Mouse (Mus musculus): Measurements from ENCODE around the gene Fhad1.

Gene Fhad1

GRCm38 (mm10) chr4:141976163-141976562 is 38.7 kb downstream of the Fhad1 start:
- DNase-seq: no peak

GRCm38 (mm10) chr4:141964575-141964974 is 50.3 kb downstream of the Fhad1 start:
- DNase-seq: no peak

- no peak for DNase-seq
Measured at GRCm38 (mm10) chr4:141963907-141964306, 51.0 kb downstream of the Fhad1 start.

- DNase-seq: no peak
Measured at GRCm38 (mm10) chr4:141962811-141963685, 51.8 kb downstream of the Fhad1 start.

GRCm38 (mm10) chr4:141960037-141960436 is 54.8 kb downstream of the Fhad1 start:
- DNase-seq: no peak

- no peak for DNase-seq
Measured at GRCm38 (mm10) chr4:141959615-141960014, 55.3 kb downstream of the Fhad1 start.

- DNase-seq: no peak
Measured at GRCm38 (mm10) chr4:141958614-141959375, 56.1 kb downstream of the Fhad1 start.

- peak; percentile 43 for DNase-seq
Measured at GRCm38 (mm10) chr4:141958188-141958587, 56.7 kb downstream of the Fhad1 start.

- no peak for DNase-seq
Measured at GRCm38 (mm10) chr4:141957740-141958139, 57.1 kb downstream of the Fhad1 start.

- no peak for DNase-seq
Measured at GRCm38 (mm10) chr4:141956931-141957330, 58.0 kb downstream of the Fhad1 start.

GRCm38 (mm10) chr4:141954770-141955720 is 59.8 kb downstream of the Fhad1 start:
- no peak for DNase-seq

- DNase-seq: no peak
Measured at GRCm38 (mm10) chr4:141953859-141954258, 61.0 kb downstream of the Fhad1 start.

- DNase-seq: no peak
Measured at GRCm38 (mm10) chr4:141953291-141953690, 61.6 kb downstream of the Fhad1 start.

- DNase-seq: no peak
Measured at GRCm38 (mm10) chr4:141952824-141953223, 62.1 kb downstream of the Fhad1 start.

GRCm38 (mm10) chr4:141952114-141952513 is 62.8 kb downstream of the Fhad1 start:
- no peak for DNase-seq

GRCm38 (mm10) chr4:141949436-141949835 is 65.4 kb downstream of the Fhad1 start:
- DNase-seq: no peak

- no peak for DNase-seq
Measured at GRCm38 (mm10) chr4:141948822-141949221, 66.1 kb downstream of the Fhad1 start.

- no peak for DNase-seq
Measured at GRCm38 (mm10) chr4:141942403-141942802, 72.5 kb downstream of the Fhad1 start.

- no peak for DNase-seq
Measured at GRCm38 (mm10) chr4:141941289-141941688, 73.6 kb downstream of the Fhad1 start.

- DNase-seq: no peak
Measured at GRCm38 (mm10) chr4:141938535-141938934, 76.3 kb downstream of the Fhad1 start.

GRCm38 (mm10) chr4:141932785-141933574 is 81.9 kb downstream of the Fhad1 start:
- no peak for DNase-seq

- DNase-seq: no peak
Measured at GRCm38 (mm10) chr4:141931526-141931925, 83.4 kb downstream of the Fhad1 start.

Measured in cerebellum, adult 11-12 months (tissue).